Mouse (Mus musculus) lung, postnatal 0 days (tissue): ENCODE results near the gene Zfp810.

Experiments
- CTCF ChIP-seq: IDR thresholded peaks from 2 replicates; pipeline ENCODE4 v1.5.1; 2016; ENCODE audit warnings: antibody characterized with exemption, mild to moderate bottlenecking
- EP300 ChIP-seq: IDR thresholded peaks from 2 replicates; pipeline ENCODE4 v1.6.1; 2016; ENCODE audit warnings: antibody characterized with exemption, mild to moderate bottlenecking, control low read depth

DNA sequence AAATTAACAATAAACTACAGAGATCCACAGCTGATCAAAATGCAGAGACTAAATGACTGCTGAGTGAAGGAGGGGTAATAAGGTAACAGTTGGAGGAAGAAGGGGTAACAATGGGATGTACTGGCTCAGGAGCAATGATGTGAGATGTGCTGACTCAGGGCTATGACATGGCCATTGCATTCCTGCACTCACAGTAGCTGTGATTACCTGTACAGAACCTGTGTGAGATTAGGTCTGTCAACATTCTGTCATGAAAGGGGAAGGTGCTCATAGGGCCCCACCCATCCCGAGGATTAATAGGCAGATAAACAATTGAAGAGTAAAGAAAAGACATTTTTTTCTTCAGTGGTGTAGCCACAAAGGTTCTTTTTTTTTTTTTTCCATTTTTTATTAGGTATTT, 32.9 kb upstream of the Zfp810 start:
- TF ChIP-seq CTCF (no peak), EP300 (no peak)
